Mouse (Mus musculus): ENCODE data around the gene Med12l.

GRCm38 (mm10) chr3:59160465-59160864 lies 154.8 kb downstream of the Med12l start:
- TF ChIP-seq TAL1 (conservative IDR thresholded peaks at IDR 0.05; ENCODE audit: low read depth, low read length) (no peak), CTCF (IDR thresholded peaks at IDR 0.05; ENCODE audit: low read depth, low read length) (no peak), GATA2 (IDR thresholded peaks at IDR 0.05; ENCODE audit: borderline replicate concordance, low read depth, low read length) (no peak), POLR2AphosphoS5 (IDR thresholded peaks at IDR 0.05; ENCODE audit: insufficient replicate concordance, low read depth, low read length) (no peak)
